Mouse (Mus musculus): ENCODE data around the gene Mmp11.

DNA sequence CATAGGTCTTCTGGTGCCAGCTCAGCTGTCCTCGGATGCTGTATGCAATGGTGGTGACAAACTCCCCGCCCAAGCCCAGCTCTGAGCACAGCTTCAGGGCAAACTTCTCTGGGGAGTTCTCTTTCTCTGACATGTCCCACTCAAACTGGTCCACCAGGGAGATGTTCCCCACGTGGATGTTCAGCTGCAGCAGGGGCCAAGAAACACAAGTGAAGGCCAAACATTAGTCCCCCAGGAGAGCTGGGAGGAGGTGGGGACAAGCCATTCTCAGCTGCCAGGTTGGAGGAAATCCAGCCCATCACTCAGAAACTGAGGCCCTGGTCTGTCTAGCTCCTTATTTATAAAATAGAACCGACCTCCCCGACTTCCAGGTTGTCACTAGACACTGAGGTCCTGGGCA lies 31.9 kb downstream of the Mmp11 start:
- no peak for TF ChIP-seq CTCF (IDR thresholded peaks at IDR 0.05; ENCODE audit: low read depth)
- no peak for TF ChIP-seq EP300 (IDR thresholded peaks at IDR 0.05; ENCODE audit: low read depth)

Measured in heart, postnatal 0 days (tissue).